Mouse (Mus musculus): ENCODE measurements around the gene Igsf9. TPM values are rescaled to one million over a fixed set of nuclear protein-coding genes. Genes with fewer than 3 reads are reported as not detected.

Gene Igsf9
- polyA plus RNA-seq, 1 experiment from 2014 or later, result 69.7 TPM

DNA sequence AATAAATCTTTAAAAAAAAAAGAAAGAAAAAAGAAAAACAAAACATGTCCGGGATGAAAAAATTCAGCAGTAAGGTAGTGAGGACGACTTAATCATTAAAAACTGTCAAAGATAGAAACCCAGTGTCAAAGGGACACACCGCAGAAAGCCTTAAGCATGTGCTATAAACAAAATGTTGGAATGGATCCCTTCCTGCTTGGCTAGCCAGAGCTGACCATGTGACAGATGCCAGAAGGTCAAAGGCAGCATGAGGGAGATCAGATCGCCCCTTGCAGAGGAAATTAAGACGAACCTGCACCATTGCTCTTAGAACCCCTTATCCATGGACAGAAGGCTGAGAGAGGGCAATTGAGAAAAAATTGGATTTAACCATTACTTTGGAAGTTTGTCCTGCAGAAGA is 12.2 kb upstream of the Igsf9 start:
- WGBS, result 82% methylated on average over 5 of the region's 5 CpGs
- H3K27me3 ChIP-seq, result no peaks in the 10 kb centered on the region
- H3K27ac ChIP-seq, result no peak overlapping the region
- H3K9me3 ChIP-seq, result no peaks in the 10 kb centered on the region
- no peak for ATAC-seq (ENCODE audit: insufficient number of reproducible peaks, insufficient read depth, low FRiP score, low TSS enrichment, low read depth)
- H3K9ac ChIP-seq (replicated peaks), result no peak overlapping the region
- no peak overlapping the region for H3K4me3 ChIP-seq (replicated peaks)
- no peaks in the 10 kb centered on the region; the same call in 1 of the 2 replicates for H3K4me1 ChIP-seq (replicated peaks)
- no peaks in the 10 kb centered on the region for H3K36me3 ChIP-seq
- no peak overlapping the region for H3K4me2 ChIP-seq

DNA sequence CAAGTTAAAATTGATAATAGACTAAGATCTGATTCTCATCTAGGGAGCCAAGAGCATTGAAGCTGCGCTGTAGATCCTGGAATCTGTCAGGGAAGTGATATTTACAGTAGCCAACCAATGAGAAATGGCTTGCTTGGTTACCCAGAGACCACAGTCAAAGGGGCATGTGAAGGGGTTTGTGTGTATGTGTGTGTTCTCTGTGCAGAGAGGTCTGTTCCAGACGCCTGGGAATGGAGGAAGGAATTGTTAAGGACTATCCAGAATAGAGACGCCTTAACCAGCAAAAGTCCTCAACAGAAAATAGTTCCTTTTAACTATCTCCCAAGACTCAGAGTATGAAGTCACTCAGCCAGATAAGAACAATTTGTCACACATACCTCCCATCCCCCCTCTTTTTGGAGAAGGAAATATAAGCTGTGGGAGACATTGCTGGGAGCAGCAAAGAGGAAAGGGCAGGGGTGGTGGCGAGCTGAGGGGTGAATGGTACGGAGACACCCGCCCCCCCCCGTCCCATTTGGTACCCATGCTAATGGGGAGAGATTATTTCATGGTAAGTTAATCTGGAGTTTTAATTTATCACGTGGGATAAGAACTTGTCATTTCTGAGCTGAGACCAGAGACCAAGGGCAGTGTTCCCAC is 11.7 kb upstream of the Igsf9 start:
- Histone ChIP-seq H3K27me3 (no peaks in the 10 kb centered on the region), H3K27ac (no peak overlapping the region), H3K9ac (replicated peaks) (no peak overlapping the region), H3K4me2 (no peak overlapping the region), H3K4me3 (replicated peaks) (no peak overlapping the region), H3K4me1 (replicated peaks) (no peaks in the 10 kb centered on the region; the same call in 1 of the 2 replicates), H3K36me3 (no peaks in the 10 kb centered on the region), H3K9me3 (no peaks in the 10 kb centered on the region)
- no peak for ATAC-seq (ENCODE audit: insufficient number of reproducible peaks, insufficient read depth, low FRiP score, low TSS enrichment, low read depth)
- WGBS, result 73% methylated on average over 8 of the region's 8 CpGs

DNA sequence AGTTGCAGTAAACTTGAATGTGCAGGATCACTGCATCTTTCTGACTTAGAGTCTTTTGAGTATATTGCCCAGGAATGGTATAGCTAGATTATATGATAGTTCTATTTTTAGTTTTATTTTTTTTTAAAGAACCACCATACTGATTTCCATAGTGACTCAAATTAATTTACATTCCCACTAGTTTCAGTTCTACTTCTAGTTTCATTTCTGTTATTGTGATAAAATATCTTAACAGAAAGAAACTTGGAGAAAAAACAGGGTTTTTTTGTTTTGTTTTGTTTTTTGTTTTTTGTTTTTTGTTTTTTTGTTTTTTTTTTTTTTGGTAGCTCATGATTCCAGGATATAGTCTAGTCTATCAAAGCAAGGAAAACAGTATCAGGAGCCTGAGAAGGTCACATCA is 8.7 kb upstream of the Igsf9 start:
- Histone ChIP-seq H3K4me2 (no peak overlapping the region), H3K27me3 (no peaks in the 10 kb centered on the region), H3K9ac (replicated peaks) (no peak overlapping the region), H3K27ac (no peak overlapping the region), H3K36me3 (no peaks in the 10 kb centered on the region), H3K9me3 (no peaks in the 10 kb centered on the region), H3K4me1 (replicated peaks) (no peaks in the 10 kb centered on the region; the same call in 1 of the 2 replicates), H3K4me3 (replicated peaks) (no peak overlapping the region)
- ATAC-seq (ENCODE audit: insufficient number of reproducible peaks, insufficient read depth, low FRiP score, low TSS enrichment, low read depth), result no peak

GRCm38 (mm10) chr1:172474196-172474595 is 7.4 kb upstream of the Igsf9 start:
- WGBS, result 74% methylated on average over 3 of the region's 3 CpGs
- Histone ChIP-seq H3K9ac (replicated peaks) (no peak overlapping the region), H3K27me3 (no peaks in the 10 kb centered on the region), H3K36me3 (no peaks in the 10 kb centered on the region), H3K4me3 (replicated peaks) (no peak overlapping the region), H3K4me2 (no peak overlapping the region), H3K9me3 (no peaks in the 10 kb centered on the region), H3K27ac (no peak overlapping the region), H3K4me1 (replicated peaks) (no peaks in the 10 kb centered on the region)
- ATAC-seq (ENCODE audit: insufficient number of reproducible peaks, insufficient read depth, low FRiP score, low TSS enrichment, low read depth), result no peak

- H3K4me1 ChIP-seq (replicated peaks), result no peaks in the 10 kb centered on the region
- no peaks in the 10 kb centered on the region for H3K9me3 ChIP-seq
- H3K27ac ChIP-seq, result no peak within 1 kb of the TSS
- H3K4me3 ChIP-seq (replicated peaks), result no peak within 1 kb of the TSS
- 70% methylated on average over 7 of the region's 7 CpGs for WGBS
- H3K9ac ChIP-seq (replicated peaks), result no peak within 1 kb of the TSS
- no peak within 1 kb of the TSS for H3K4me2 ChIP-seq
- H3K36me3 ChIP-seq, result no peaks in the 10 kb centered on the region
- ATAC-seq (ENCODE audit: insufficient number of reproducible peaks, insufficient read depth, low FRiP score, low TSS enrichment, low read depth), result peak; percentile 52; the same call in 1 of the 2 replicates
- H3K27me3 ChIP-seq, result no peaks in the 10 kb centered on the region
Observed at GRCm38 (mm10) chr1:172475054-172475741, 6.4 kb upstream of the Igsf9 start, which contains the start of gene Slamf9. Slamf9 (plus strand) TSS chr1:172475358.

DNA sequence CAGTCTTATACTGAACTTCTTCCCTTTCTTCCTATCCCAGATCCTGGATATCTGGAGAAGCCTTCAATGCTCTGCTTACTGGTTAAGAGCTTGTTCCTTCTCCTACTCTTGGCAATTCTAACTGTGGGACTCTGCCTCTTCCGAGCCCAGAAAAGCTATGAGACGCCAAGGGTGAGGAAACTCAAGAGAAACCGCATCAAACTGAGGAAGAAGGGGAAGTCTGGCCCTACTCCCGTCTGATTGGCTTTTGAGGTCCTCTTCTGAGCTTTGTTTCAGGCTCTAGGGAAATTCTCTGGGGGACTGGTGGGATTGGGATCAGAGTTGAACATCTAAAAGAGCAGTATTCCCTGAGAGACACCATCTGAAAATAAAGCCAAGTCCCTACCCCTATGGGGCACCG is 3.6 kb upstream of the Igsf9 start:
- 74% methylated on average over 5 of the region's 5 CpGs for WGBS
- Histone ChIP-seq H3K9ac (replicated peaks) (no peak overlapping the region), H3K9me3 (no peaks in the 10 kb centered on the region), H3K4me2 (no peak overlapping the region), H3K27me3 (no peaks in the 10 kb centered on the region), H3K4me1 (replicated peaks) (peaks cover 4% of the 10 kb centered on the region), H3K4me3 (replicated peaks) (no peak overlapping the region), H3K27ac (no peak overlapping the region), H3K36me3 (no peaks in the 10 kb centered on the region)
- no peak for ATAC-seq (ENCODE audit: insufficient number of reproducible peaks, insufficient read depth, low FRiP score, low TSS enrichment, low read depth)

DNA sequence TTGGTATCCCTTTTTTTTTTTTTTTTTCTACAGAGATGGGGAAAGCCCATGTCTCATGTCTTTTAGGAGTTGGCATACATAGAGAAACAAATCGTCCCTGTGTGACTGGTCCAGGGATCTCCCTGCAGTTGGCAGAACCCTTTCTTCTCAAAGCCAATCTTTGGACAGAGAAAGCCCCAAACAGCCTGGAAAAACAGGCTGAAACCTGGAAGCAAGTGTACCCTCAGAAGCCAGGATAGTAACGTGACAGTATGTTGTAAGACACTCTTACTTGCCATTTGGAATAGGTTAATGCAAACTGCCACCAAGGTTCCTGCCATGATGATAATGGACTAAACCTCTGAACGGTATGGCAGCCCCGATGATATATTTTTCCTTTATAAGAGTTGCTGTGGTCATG is 1.2 kb upstream of the Igsf9 start:
- H3K9me3 ChIP-seq, result no peaks in the 10 kb centered on the region
- ATAC-seq (ENCODE audit: insufficient number of reproducible peaks, insufficient read depth, low FRiP score, low TSS enrichment, low read depth), result no peak
- H3K27ac ChIP-seq, result no peak overlapping the region
- H3K4me1 ChIP-seq (replicated peaks), result peaks cover 27% of the 10 kb centered on the region
- H3K4me2 ChIP-seq, result no peak overlapping the region
- no peak overlapping the region for H3K4me3 ChIP-seq (replicated peaks)
- no peak overlapping the region for H3K9ac ChIP-seq (replicated peaks)
- no peaks in the 10 kb centered on the region for H3K27me3 ChIP-seq
- H3K36me3 ChIP-seq, result peaks cover 12% of the 10 kb centered on the region; the same call in 1 of the 2 replicates
- 88% methylated on average over 4 of the region's 4 CpGs for WGBS

DNA sequence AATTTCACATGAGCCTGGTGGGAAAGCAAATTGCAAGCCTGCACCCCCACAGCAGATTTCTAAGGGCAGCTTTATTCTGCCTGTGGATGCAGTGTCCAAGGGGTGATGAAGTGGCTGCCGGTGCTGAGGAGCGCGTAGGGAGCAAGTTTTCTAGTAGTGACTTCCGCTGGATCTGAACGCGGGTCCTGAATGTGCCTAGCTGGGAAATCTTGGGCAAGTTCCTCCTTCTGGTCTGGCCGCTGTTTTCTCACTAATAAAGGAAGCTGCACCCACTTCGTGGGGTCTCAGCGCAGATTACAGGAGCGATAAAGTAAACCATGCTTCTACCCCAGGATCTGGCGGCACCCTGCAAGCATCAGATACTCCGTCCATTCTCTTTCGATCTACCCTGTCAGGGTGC is 477 bp upstream of the Igsf9 start:
- H3K36me3 ChIP-seq, result peaks cover 13% of the 10 kb centered on the region; the same call in 1 of the 2 replicates
- no peaks in the 10 kb centered on the region for H3K9me3 ChIP-seq
- peaks cover 35% of the 10 kb centered on the region for H3K4me1 ChIP-seq (replicated peaks)
- peak overlapping the region; percentile 62; the same call in 1 of the 2 replicates for H3K27ac ChIP-seq
- peak overlapping the region; percentile 65 for H3K9ac ChIP-seq (replicated peaks)
- H3K27me3 ChIP-seq, result no peaks in the 10 kb centered on the region
- no peak for ATAC-seq (ENCODE audit: insufficient number of reproducible peaks, insufficient read depth, low FRiP score, low TSS enrichment, low read depth)
- WGBS, result 16% methylated on average over 13 of the region's 13 CpGs
- peak overlapping the region; percentile 66 for H3K4me3 ChIP-seq (replicated peaks)
- H3K4me2 ChIP-seq, result peak overlapping the region; percentile 79

DNA sequence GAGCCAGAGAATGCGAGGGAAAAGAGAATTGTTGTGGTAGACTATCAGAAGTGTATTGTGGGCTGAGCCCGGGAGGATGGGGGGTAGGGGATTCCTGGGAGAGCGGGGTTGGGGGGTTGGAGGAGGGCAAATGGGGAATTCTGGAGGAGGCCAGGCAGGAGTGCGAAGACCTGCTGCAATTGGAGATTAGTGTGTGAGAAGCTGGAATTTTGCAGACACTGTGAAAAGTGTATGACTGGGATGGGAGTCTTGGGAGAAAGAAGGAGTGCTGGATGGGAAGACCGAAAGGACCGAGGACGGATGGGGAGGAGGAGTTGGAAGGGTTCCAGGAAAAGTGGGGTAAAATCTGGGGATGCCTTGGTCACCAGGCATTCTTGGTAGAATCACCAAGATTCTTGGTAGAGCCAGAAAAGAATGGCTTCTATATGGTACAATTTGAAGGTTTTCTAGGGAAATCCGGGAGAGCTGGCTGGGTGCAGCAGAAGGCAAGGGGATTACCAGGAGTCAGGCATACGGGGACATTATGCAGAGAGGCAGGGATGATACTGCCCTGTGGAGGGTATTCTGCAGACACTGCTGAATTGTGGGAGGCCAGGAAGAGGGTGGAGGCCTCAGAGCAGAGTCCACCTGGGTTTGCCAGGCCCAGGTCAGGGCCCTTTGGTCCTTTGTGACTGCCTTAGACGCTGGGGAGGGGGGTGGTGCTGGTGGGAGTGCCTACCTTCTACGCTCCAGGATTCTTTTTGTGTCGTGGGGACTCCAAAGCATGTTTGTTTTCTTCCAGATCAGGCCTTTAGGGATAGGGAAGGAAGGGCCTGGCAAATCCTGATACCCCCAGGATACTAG is 1.2 kb downstream of the Igsf9 start:
- Histone ChIP-seq H3K27ac (no peak overlapping the region; the same call in 1 of the 2 replicates), H3K9me3 (no peaks in the 10 kb centered on the region), H3K36me3 (peaks cover 26% of the 10 kb centered on the region), H3K27me3 (no peaks in the 10 kb centered on the region), H3K4me2 (peak overlapping the region; percentile 79), H3K4me3 (replicated peaks) (peak overlapping the region; percentile 66), H3K4me1 (replicated peaks) (peaks cover 48% of the 10 kb centered on the region), H3K9ac (replicated peaks) (peak overlapping the region; percentile 65)
- no peak for ATAC-seq (ENCODE audit: insufficient number of reproducible peaks, insufficient read depth, low FRiP score, low TSS enrichment, low read depth)
- under 1% methylated on average over 12 of the region's 12 CpGs for WGBS

DNA sequence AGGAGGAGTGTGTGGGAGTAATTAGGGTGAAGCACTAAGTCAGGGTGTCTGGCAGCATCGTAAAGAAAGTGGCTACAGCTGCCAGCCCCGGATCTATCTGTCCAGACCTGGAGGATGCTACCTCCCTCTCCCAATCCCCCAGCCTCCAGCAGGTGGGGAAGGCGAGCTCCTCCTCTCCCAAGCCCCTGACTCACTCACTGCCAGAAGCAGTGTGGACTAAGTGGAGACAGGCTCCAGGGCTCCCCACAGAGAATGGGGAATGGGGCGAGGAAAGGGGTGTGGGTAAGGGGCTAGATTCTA is 1.7 kb downstream of the Igsf9 start:
- Histone ChIP-seq H3K9me3 (no peaks in the 10 kb centered on the region), H3K27ac (no peak overlapping the region), H3K9ac (replicated peaks) (peak overlapping the region; percentile 65), H3K4me2 (peak overlapping the region; percentile 79), H3K27me3 (no peaks in the 10 kb centered on the region), H3K4me1 (replicated peaks) (peaks cover 48% of the 10 kb centered on the region), H3K36me3 (peaks cover 30% of the 10 kb centered on the region), H3K4me3 (replicated peaks) (peak overlapping the region; percentile 66)
- ATAC-seq (ENCODE audit: insufficient number of reproducible peaks, insufficient read depth, low FRiP score, low TSS enrichment, low read depth), result no peak
- WGBS, result 7% methylated on average over 4 of the region's 4 CpGs

- no peak overlapping the region for H3K9ac ChIP-seq (replicated peaks)
- WGBS, result 58% methylated on average over 11 of the region's 11 CpGs
Observed at GRCm38 (mm10) chr1:172484236-172484635, 2.6 kb downstream of the Igsf9 start.

More at GRCm38 (mm10) chr1:172484236-172484635, 2.6 kb downstream of the Igsf9 start:
- no peak for ATAC-seq (ENCODE audit: insufficient number of reproducible peaks, insufficient read depth, low FRiP score, low TSS enrichment, low read depth)
- H3K9me3 ChIP-seq, result no peaks in the 10 kb centered on the region
- H3K4me3 ChIP-seq (replicated peaks), result peak overlapping the region; percentile 66
- peaks cover 48% of the 10 kb centered on the region for H3K4me1 ChIP-seq (replicated peaks)
- no peaks in the 10 kb centered on the region for H3K27me3 ChIP-seq
- H3K27ac ChIP-seq, result no peak overlapping the region
- peak overlapping the region; percentile 79 for H3K4me2 ChIP-seq
- H3K36me3 ChIP-seq, result peaks cover 39% of the 10 kb centered on the region
